Mouse (Mus musculus) liver, postnatal 0 days (tissue): ENCODE data around the gene Rnf145.

Experiments used
- CTCF ChIP-seq: sonication (generic); IDR thresholded peaks from 2 replicates; pipeline ENCODE4 v1.5.1; 2016; ENCODE audit warnings: antibody characterized with exemption, low read depth
- EP300 ChIP-seq: IDR thresholded peaks from 2 replicates; pipeline ENCODE4 v1.6.1; 2016; ENCODE audit warnings: antibody characterized with exemption, low read depth, mild to moderate bottlenecking

DNA sequence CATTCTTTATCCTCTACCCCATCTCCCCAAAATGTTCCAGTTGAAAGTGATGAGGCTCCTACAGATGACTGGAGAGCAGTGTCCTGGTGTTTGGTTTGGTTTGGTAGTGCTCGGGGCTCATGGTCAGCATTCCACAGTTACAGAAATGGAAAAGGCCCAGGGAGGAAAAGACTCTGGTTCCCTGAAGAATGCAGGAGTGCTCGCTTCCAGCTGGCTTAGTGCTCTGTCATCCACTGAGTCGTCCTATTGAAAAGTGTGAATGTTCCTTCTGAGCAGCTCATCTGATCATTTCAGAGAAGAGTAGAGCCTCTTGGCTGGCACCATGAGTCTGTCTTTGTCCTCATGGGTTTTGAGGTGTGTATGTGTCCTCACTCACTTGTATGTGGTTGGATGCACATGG lies 19.3 kb downstream of the Rnf145 start:
- TF ChIP-seq CTCF (no peak), EP300 (no peak)
